Mouse (Mus musculus): Measurements from ENCODE around the gene Lamb3. TPM values are rescaled to one million over a fixed set of nuclear protein-coding genes. Genes with fewer than 3 reads are reported as not detected.
"Not testable (repeated sequence)": the region's sequence is repeated elsewhere in the genome, so short reads cannot be mapped to it uniquely, and the experiment has no call there.

Gene Lamb3
- polyA plus RNA-seq, 1 experiment = 22.3 TPM

DNA sequence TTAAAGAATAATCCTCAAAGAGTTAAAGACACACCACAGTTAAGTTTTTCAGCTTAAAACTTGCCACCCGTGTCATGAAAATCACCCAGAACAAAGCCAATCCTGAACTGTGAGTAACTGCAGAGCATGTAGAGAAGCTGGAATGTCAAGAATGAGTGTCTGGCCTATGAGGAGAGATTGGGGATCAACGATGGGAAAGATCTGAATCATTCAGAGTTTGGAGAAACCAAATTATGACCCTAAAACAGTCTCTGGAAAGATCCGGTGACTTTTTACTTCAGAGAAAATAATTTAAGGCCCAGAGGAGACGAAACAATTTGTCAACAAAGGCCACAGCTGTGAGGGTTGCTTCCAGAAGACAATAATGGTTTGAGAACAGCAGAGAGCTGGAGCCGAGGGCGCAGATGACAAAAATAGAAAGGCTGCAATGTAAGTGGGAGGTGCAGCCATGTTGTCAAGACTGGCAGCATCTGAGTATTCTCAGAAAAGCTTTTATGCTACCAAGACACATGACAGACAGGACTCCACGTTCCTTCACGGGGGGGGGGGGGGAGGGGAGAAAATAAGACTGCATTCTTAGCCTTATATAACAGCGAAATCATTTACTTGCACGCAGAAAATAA lies 36.2 kb downstream of the Lamb3 start:
- DNase-seq (ENCODE audit: low spot score) = no peak

DNA sequence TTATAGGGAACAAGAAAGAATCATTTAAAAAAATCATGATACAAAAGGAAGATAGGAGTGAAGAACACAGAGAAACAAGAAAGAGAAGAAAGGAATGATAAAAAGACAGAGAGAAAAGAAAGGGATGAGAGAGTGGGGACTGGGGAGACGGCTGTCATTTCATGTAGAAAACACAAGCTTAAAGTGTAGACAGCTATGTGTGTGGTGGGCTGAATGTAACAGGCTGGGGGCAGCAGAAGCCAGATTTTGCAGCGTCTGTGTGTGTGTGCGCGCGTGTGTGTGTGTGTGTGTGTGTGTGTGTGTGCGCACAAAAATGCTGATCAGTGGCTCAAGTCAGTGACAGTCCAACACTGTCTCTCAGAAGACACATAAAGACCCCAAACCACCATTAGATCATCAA lies 36.7 kb downstream of the Lamb3 start:
- DNase-seq (ENCODE audit: low spot score) = no peak

DNA sequence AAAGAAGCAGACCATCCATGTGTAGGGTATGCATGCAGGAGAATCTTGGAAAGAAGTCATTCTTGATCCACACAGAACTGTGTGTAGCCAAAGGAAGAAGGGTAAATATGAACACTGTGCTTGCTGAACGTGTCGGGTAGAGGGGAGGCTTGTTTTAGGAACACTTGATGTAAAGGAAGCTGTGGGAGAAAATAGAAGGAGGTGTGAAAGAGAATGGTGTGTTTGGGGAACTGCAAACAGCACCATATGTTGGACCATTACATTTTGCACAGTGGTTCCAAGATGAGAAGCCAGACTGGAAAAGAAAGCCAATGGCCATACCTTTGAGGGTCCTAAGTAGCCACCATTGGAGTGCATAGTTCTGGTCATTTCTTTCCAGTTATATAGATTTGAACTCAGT lies 42.5 kb downstream of the Lamb3 start:
- DNase-seq (ENCODE audit: low spot score) = no peak

DNA sequence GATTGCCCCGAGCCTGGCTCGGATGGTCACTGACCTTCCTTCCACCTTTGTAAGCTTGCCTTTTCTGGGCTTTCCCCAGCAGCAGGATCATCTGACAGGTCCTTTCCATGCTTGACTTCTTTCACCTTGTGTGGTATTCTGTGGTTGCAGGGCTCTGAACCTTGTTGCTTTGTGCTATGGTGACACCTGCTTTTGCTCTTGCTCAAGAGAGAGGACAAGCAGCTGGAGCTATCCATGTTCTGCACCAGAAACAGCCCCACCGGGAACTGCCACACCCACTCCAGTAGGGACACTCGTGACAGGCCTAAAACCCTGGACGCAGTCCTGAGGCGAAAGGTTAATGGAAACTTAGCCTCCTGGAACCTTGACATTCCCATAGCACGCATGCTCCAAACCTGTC lies 43.9 kb downstream of the Lamb3 start:
- no peak for DNase-seq (ENCODE audit: low spot score)

DNA sequence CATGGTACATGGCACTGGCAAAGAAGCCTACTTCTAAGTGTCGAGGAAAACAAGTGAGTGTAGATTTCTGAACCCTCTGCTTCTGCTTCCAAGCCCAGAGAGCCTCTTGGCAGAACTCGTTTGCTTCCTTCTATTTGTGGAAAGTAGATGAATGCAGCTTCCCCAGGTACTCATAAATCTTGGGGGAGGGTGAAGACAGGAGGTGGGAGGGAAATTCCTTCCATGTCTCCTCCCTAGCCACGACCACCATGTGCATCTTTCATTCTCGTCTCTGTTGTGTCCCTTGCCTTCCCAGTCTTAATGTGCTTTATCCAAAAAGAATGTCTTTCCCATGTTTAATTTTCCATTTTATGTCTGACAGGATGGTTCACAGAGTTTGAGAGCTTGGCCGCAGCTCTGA lies 45.1 kb downstream of the Lamb3 start:
- no peak for DNase-seq (ENCODE audit: low spot score)

DNA sequence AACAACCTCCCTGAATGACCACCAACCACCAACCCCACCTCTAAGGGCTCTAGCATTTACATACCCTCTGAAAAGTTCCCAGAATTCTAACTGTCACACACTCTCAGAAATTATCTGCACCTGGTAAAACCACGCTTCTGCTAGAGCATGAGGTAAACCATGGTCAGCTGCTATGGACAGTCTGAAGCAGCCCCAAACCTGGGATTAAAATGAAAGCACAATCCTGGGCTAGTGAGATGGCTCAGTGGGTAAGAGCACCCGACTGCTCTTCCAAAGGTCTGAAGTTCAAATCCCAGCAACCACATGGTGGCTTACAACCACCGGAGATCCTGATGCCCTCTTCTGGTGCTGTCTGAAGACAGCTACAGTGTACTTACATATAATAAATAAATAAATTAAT lies 46.4 kb downstream of the Lamb3 start:
- DNase-seq (ENCODE audit: low spot score) = not testable (repeated sequence)

DNA sequence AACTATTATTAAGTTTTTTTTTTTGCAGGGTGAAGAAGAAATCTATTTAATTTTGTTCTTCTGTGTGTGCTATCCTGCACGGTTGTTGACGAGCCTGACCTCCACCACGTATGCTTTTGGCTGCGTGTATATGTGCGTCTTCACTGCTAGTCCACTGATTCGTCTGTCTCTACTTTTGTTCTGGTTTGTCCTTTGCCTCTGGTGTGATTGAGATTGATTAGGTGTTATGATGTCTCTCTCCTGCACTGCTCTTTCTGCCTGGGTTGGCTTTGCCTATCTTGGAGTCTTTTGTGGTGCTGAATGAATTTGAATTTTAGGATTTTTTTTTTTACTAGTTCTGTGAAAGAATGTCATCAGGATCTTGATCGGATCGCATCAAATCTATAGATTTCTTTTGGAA lies 47.5 kb downstream of the Lamb3 start:
- no peak for DNase-seq (ENCODE audit: low spot score)

DNA sequence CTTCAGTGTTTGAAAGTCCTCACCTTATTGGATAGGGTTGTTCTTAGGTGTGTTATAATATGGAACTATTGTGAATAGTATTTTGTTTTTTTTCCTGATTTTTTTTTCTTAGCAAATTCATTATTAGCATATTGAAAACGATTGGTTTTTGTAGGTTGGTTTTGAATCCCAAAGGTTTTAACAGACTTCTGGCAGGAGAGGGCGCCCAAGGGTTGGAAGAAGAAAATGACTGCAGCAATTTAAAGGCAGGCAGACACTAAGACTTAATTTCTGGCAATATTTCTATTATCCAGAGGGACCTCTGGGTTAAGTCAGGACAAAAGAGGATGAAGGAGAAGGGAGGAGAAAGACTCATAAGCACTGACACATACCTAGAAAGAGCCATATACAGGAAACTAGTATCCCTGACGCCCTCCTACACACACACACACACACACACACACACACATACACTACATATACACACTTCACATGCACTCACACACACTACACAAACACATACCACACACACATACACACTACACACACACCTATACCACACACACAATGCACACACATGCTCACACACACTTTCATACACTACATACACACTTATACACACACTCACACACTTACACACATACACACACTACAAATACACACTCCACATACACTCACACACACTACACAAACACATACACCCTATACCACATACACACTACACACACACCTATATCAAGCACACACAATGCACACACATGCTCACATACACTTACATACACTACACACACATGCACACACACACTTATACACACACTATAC lies 48.2 kb downstream of the Lamb3 start:
- DNase-seq (ENCODE audit: low spot score) = peak; percentile 44

DNA sequence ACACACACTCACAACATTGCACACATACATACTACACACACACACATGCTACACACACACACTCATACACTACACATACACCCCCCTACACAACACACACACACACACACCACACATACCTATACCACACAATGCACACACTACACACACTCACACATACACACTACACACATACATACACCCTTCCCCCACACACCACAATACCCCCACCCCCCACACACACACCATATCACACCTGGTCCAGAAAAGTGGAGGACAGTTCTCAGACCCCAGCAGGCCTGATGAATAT lies 48.7 kb downstream of the Lamb3 start:
- DNase-seq (ENCODE audit: low spot score) = no peak

DNA sequence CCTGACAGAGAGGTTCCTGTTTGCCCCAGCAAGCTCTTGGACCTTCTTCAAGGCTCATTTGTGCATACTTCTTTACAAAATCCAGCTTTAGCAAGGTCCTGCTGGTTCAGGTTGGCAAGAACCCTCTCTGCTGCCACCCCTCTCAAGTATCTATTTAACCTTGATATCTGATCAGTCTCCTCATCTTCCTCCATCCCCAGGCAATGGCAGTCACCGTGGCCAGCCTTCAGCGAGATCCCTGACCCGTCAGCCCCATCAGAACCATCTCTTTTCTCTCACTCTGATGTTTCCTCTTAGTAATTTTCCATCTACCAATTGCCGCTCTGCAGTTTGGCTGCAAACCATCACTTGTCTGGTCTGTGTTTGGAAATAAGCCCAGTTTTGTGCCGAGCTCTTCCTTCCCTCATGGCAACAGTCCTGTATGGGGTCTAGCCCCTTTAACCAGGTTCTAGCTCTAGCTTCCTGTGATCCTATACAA lies 49.2 kb downstream of the Lamb3 start:
- DNase-seq (ENCODE audit: low spot score) = no peak

DNA sequence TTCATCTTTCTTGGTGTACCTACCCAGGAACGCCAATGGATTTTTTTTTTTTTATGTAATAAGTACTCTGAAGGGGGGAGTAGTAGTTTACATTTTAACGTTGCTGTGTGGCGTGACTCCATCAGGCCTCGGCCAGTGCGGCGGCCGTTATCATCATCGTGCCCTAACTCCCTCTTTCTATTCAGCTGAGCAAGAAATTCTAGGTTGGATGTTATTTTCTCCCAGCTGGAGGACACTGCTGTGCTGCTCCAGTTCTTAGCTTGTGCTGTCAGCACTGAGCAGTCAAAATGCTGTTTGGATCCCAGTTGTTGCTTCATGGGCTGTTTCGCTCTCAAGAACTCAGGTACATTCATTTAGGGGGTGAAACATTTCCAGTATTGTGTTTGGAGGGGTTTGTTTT lies 52.1 kb downstream of the Lamb3 start:
- DNase-seq (ENCODE audit: low spot score) = no peak

DNA sequence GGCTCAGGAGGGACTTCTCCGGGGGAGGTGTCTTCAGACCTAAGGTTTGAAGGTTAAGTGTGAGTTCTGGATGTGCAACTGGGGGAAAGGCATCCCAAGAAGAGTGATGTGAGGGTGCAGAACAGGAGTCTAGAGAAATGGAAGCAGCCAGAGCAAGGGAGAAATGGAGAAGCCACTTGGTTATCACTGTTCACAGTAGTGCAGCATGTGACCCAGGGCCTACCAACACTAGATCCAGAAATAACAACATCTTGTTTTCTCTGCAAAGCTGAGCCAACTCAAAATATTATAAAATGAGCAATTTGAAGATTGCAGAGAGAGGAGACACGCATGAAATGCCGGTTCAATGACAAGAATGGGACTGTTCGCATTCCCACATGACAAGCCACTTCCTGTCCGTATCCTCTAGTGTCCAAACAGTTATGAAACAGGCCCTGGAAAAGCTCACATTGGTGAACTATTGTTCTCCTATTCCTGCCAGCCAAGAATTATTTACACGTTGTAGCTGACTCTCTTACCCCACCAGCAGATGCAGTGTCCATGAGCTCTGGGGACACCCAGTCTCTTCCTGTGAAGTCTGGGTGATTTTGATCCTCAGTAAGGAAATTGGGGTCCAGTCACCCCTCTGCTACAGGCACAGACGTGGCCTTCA lies 54.5 kb downstream of the Lamb3 start:
- no peak for DNase-seq (ENCODE audit: low spot score)

DNA sequence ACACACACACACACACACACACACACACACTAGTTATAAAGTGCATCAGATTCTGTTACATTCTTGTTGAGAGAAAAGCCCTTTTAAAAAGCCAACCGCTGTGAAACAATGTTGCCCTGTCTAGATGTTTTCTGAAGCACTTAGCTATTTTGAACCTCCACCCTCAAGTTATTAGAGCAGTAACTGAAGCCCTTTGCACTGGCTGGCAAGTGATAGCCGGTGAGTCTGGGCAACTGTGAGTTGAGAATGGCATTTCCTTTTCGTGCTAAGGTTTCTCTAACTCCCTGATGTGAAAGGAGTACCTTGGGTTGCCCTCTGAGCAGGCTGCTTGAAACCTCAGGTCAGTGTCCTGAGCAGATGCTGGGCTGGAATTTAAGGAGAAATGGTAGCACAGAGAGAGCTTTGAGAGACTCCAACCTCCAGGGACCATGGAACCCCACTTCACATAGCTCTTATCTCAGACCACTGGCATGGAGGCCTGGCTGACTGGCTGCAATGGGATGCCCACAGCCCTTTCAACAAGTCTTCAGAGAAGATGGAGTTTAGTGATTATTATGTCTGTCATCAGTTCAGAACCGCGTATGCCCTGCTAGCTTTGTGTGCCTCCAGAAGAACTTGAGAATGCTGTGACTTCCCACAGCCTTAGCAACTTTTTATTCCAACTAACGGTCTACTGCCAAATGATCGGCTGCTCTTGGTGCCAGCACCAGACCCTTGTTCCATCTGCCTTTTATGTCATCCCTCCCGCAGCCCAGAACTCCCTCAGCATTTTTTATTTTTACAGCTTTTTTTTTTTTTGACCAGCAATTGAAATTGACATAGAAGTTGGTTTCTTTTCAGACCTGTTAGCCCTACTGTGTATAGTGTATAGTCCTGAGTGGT lies 55.8 kb downstream of the Lamb3 start:
- DNase-seq (ENCODE audit: low spot score) = no peak

DNA sequence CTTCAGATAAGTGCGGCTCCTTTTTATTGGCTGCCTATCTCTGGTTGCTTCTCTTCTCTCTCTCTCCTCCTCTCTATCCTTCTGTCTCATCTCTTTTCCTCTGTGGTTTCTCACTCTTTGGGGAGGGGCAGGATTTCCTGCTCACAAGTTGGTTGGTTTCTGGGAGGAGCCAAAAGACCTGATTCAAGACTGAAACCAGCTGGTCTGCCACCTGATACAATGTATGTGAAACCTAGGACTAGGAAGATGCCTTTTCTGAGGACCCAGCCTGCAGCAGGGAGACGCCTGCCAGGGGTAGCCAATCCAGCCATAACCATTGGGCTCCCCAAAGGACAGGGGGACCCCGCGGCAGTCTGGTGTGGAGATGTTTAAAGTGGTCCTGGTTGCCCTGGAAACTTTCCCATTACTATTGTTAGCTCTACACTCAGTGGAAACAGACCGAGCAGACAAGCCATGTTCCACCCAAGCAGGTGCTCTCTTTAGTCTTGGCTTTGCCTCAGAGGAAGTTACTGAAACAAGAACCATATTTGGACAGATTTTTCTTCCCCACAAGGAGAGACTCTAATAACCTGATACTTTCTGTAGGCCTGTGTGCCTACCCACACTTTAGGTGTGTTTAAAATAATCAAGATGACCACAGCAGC lies 56.6 kb downstream of the Lamb3 start, which contains the start of gene Hsd11b1:
TSS of gene Hsd11b1 (minus strand) at position 121 of the 644 bp plus-strand sequence.
- DNase-seq (ENCODE audit: low spot score) = no peak

DNA sequence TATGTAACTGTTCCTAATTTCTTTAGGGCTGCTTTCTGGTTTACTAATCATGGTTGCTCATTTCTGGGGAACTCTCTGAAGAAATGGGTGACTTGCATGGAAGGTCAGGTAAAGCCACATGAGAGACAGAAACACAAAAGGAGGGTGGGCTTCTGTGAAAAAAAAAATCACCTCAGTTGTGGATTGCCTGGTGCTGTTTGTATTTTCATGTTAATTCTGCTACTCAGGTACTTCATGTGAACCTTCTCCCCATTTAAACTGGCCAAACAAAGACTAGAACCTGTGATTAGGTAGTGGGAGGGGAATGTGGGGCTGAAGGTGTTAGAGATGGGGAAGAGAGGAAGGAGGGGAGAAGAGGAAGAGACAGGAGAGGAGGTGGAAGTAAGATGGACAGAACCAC lies 58.2 kb downstream of the Lamb3 start:
- DNase-seq (ENCODE audit: low spot score) = no peak

DNA sequence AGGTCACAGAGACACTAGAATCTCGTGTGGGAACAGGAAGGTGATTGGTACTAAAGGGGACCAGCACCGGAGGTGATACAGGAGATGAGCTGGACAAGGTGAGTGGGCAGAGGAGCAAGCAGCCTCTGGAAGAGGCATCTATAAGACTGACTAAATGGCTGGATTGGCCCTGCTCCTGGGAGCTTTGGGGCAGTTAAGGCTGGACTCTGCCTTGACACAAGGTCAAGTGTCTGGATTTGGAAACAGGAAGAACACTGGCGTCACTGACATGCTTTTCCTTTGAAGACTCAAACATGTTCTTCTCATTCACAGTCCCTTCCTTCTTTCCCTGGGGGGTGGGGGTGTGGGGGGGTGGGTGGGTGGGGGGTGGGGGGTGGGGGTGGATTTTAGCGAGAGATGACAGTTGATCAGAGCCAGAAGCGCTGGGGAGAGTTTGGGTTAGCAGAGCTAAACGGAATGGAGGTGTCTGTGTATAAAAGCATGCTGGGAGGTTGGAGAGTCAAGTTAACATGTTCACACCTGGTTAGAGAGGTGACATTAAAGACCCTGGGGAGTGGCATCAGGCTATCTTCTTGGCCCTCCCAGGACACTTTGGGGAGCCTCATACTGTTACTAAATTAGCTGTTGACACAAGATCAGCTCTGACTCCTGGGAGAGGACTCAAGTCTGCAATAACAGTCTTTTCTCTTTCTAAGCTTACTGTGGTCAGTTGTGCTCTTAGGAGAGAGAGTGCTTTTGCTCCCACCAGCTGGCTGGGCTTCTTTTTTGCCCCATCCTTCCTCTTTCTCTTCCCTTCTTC lies 63.7 kb downstream of the Lamb3 start:
- DNase-seq (ENCODE audit: low spot score) = no peak

DNA sequence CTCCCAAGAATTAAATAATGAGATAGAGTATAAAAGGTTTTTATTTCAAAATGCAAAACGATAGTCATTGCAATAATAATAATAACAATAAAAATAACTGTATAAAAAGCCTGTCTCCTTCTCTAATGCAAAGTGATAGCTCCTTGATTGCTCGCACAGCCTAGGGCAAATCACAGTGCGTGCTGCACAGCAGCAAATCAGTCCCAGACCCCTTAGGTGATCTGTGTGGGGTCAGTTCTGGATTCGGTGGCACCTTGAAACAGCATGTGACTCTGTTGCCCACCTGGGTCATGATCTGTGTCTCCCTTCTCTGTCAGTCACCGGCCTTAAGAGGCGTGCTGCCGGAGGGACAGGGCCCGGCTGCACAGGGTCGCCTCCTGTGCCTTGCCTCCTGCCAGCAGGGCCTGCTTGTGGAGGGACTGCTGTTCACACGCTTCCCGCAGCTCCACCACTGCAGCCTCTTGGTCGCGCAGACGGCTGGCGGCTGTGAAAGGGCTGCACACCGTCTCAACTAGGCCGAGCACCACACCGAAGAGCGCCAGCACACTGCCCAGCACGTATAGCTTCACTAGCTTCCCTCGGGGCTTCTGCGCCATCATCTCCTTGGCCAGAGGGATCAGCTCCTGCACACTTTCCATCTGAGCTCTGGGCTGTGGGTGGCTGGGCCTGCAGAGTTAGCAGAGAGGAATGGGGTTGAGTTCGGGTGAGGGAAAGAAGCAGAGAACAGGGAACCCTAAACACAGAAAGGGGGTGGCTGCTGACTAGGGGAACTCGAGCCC lies 64.8 kb downstream of the Lamb3 start:
- no peak for DNase-seq (ENCODE audit: low spot score)

DNA sequence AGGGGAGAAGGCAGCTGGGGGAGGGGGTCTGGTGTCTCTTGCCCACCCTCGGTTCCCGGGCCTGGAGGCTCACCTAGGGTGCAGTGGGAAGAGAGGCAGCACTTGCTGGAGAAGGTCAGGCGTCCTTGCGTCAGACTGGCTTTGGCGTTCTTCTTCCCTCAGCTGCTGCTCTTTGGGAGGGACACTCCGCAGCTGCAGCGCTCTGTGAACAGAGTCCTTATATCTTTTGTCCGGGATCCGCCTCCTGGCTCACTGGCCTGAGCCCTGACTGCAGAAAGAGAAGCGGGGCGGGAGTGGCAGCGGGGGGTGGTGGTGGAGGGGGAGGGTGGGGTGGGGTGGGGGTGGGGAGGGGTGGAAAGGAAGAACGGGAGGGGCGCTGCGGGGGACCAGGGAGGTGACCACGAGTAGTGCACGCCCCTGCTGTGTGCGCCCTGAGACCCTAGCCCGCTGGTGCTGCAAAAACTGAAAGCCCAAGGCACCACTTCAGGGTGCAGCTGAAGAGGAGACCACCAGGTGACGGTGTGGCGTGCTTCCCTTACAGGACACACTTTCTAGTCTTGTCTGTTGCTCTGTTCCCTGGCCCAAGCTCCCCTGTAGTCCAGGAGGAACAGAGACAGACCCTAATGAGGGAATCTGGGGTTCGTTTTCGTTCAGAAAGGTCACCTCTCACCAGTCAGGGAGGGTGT lies 65.6 kb downstream of the Lamb3 start, which contains the start of gene G0s2:
TSS of gene G0s2 (minus strand) at position 302 of the 686 bp plus-strand sequence.
- DNase-seq (ENCODE audit: low spot score) = peak; percentile 47

DNA sequence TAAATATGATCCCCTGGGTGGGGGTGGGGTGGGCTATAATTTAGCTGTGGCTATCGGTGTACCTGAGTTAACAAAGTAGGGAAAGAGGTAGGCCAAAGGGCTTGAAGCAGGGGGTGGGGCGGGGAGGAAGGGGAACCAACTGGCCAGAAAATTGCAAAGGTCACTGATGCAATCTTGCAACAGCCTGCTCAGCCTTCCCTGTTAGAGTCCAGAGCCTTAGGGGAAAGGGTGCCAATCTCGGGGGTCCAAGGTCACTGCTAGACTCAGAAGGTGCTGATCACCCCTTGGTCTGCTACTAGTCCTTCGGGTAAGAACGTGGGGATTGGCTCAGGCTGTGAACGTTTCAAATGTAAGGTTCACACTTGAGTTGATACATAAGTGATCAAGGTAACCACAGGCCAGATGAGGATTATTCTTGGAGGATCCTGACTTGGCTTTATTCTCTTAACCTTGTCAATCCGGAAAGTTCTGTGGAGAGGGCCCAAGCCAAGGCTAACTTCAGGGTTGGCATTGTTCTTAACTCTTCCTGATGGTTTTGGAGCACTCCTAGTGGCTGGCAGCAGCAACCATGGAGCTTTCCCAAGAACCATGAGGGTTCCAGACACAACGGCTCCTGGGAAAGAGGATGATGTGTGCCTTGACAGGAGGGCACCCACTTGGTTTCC lies 67.0 kb downstream of the Lamb3 start:
- DNase-seq (ENCODE audit: low spot score) = no peak

All from urinary bladder, adult 2 months (tissue).